Mouse (Mus musculus): ENCODE data around the gene Slc25a24.

DNA sequence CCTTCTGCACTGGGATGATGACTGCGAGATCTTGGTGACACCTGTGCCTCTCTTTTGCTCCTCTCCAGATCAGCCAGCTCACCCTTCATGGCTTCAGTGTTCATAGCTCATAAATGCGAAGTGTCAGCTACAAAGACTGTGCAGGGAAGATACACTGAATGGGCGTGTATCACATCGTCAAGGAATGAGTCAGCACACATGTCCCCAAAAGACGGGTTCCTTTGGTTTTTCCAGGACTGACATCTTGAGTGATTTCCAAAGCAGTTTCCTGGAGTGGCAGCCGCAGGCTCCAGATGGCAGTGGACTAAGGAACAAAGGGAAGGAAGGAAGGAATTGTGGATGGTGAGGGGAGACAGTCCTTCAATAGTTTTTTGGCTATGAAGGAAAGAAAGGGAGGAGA is 55.8 kb downstream of the Slc25a24 start:
- no peak for TF ChIP-seq POLR2A (IDR thresholded peaks at IDR 0.05; ENCODE audit: borderline replicate concordance, control insufficient read depth, low read depth, low read length)
- no peak for TF ChIP-seq CTCF (IDR thresholded peaks at IDR 0.05; ENCODE audit: control insufficient read depth, insufficient read depth, low read length)
